Mouse (Mus musculus) kidney, adult 18-20 months (tissue): ENCODE results near the gene Trim40.
"Not testable (repeated sequence)": the region's sequence is repeated elsewhere in the genome, so short reads cannot be mapped to it uniquely, and the experiment has no call there.

Experiments used
- DNase-seq: peaks from one replicate; pipeline ENCODE4 v3.0.0; 2021

Trim40 gene

DNA sequence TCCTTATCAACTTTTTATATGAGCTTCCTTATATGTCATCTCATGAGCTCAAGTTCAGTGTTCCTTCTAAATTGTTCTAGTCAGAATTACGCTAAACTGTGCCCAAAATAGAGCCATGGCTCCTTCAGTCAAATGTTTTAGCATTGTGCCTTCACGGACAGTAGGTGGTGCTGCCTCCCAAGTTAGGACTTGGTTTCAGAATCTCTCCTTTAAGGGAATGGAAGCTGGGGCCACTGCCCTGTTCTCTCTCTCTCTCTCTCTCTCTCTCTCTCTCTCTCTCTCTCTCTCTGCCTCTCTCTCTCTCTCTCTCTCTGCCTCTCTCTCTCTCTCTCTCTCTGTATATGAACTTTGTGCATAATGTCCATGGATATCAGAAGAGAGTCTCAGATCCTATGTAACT lies 2.4 kb upstream of the Trim40 start:
- peak; percentile 11 for DNase-seq

DNA sequence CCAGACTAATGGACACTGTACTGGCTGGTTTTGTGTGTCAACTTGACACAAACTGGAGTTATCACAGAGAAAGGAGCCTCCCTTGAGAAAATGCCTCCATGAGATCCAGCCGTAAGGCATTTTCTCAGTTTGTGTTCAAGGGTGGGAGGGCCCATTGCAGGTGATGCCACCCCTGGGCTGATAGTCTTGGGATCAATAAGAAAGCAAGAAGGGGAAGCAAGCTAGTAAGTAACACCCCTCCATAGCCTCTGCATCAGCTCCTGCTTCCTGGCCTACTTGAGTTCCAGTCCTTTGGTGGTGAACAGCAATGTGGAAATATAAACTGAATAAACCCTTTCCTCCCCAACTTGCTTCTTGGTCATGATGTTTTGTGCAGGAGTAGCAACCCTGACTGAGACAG lies 1.6 kb upstream of the Trim40 start:
- DNase-seq, result not testable (repeated sequence)

DNA sequence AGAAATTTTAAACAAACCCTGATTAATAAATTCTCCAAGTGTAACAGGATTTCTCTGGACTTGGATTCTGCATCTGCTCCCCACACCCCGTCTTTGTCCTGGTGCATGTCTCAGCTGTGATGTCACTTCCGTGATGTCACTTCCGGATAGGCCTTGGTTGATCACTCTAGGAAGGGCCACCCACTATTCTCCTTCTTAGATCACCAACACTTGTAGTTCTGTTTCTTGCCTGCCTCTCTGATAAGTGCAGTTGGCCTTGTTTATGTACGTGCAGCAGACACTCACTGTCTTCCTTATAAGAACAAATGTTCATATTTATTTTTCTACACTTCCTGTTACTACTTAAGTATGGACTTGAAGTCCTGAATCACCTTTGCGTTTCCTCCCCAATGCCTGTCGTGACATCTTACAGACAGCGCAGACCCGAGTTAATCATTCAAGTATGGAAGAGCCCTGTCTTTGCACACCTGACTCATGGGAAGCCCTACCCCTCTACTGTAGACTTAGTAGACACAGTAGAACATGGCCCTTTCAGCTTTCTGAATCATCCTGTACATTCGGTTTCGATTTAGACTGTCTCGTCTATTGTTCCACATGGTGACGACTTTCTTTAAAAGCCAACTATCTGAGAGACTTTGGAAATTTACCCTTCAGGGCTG lies 4.7 kb downstream of the Trim40 start:
- no peak for DNase-seq

DNA sequence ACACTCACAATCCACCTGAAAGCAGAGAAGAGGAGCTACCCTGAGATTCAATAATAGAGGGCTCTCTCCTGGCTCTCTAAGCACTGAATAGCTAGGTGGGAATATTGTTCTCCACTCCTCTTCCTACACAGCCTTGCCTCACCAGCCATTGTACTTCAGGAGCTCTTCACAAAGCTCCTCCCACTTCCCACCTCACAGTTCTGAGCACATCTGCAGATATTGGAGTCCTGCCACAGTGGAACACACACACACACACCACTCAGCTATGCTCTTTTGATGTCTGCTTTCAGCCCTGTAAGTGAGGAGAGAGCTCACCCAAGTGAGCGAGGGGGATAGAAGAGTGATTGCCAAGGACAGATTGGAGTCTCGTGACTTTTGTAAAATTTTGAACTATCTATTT lies 6.6 kb downstream of the Trim40 start:
- no peak for DNase-seq

DNA sequence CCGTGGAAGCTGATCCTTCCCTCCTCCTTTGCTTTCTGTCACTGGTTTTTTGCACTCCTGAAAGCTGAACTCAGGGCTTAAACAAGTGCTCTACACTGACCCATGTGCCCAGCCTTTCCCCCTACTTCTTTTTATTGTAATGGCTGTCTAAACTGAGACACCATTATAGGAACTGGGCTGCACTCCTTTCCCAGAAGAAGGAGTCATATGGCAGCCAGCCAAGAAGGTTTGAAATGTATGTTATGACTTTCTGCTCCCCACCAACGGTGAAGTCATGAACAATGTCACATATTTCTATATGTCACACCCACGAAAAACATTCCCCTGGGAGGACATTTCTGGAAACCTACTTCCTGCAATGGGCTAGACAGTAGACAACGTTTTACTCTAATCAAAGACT lies 15.3 kb downstream of the Trim40 start:
- DNase-seq, result no peak

DNA sequence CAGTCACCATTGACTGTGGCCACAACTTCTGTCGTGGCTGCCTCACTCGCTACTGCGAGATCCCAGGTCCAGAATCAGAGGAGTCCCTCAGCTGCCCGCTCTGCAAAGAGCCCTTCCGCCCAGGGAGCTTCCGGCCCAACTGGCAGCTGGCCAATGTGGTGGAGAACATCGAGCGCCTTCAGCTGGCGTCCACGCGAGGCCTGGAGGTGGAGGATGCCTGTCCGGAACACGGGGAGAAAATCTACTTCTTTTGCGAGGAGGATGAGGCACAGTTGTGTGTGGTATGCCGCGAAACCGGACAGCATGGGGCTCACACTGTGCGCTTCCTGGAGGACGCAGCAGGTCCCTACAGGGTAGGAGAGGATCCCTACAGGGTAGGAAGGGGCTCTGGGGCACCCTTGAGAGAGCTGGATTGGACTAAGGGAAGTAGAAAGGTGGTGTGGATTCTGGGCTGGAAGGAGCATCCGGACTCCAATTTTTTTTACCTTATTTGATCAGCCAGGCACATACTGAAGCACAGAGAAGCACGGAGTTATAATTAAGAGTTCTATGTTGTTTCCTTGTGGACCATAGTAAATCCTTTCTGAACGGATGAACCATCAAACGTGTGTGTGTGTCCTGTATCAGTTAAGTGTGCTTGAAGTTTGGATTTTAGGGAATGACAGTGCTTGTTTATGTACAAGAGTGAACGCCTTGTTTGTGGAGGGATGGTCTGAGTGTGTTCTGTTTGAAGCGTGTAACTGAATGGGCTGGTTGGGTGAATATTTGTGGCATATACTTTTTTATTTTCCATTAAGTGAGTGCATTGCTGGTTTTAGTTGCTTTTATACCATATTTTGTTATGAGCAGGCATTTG lies 19.7 kb downstream of the Trim40 start:
- no peak for DNase-seq

DNA sequence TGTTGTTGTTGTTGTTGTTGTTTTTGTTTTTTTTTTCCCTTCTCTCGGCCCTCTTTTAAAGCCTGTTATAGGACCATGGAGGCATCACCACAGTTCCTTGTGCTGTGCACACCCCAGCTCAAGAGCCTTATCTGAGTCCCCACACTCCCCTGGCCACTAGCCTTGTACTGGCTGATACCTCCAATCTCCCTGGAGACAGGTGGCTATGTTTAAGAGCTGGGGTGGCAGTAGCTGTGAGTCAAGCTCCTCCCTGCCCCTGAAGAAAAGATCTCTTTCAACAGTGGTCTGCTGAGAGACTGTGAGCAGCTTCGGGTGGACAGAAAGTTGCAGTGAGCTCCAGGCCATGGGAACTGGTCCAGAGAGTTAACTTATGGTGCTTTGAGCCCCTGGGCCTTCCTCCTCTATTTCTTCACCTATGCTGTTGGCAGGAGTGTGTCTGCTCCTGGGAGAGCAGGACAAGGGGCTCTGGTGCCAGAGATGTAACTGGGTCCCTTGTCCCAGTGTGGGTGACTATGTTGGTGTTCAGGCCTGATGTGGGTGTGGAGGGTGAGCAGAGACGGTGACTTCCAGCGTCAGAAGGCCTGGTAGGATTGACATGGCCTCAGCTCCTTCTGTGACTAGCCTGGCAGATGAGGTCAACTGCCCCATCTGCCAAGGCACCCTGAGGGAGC lies 20.5 kb downstream of the Trim40 start, which contains the start of gene Trim10:
Gene Trim10 (plus strand): TSS at position 291 of the 671 bp plus-strand sequence.
- DNase-seq, result no peak

DNA sequence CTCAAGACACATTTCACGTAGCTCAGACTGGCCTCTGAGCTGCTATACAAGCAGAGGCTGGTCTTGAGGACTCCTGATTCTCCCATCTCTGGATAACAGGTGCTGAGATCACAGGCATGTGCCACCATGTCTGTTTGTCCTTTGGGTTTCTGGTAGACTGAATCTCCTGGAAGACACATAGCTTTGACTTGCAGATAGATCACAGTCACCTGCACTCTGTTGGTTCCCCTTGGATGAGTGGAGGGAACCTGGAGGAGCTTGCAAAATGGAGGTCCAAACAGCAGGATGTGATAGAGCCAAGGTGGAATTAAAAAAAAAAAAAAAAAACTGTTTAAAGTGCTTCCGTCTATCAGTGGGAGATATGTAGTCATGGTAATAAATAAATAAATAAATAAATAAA lies 21.1 kb downstream of the Trim40 start:
- no peak for DNase-seq

DNA sequence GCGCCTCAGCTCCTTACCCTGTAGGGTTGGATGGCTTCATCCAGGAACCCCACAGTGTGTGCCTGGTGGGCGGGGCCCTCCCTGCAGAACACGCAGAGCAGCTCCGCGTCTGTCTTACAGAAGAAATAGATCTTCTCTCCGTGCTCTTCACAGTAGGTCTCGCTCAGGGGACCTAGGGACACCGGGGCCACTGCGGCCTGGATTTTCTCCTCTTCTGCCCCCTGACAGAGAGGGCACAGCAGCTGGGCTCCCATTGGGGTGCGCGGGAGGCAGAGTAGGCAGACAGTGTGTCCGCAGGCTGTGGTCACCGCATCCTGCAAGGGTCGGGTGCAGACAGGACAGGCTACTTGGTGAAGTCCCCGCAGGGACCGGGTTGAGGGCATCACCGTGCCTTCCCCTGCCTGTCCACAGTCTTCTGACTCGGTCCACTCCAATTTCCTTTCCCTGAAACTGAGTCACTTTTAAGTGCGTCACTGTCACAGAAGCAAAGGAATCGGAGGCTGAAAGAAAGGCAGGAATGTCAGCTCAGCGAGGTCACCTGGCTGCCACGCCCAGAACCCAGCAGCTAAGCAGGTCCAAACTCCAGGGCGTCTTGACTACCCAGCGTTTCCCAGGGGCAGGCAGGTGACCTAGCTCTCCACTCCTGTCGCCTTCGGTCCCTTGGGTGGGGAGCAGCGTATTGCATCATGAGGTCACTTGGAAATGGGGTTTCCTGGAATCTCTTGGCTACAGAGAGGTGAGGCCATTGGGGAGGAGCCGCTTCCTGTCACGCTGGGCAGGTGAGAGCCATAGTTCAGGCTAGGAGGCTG lies 23.0 kb downstream of the Trim40 start, which contains the start of gene Trim15:
Gene Trim15 (minus strand): TSS at position 492 of the 809 bp plus-strand sequence.
- peak; percentile 39 for DNase-seq

DNA sequence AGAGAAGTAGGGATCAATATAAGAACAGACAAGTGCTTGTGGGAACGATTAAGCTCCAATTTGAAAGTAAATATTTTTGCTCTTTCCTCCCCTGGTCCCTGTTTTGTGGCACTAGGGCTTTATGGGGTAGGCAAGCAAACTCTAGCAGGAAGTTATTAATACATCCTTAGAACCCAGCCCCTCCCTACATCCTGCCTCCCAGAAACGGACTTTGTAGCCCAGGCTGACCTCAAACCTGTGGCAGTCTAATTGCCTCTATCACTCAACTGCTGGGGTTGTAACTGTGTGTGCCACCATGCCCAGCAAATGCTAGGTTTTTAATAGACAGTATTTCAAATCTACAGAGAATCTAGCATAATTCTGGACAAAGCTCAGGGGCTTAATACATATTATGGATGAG lies 28.2 kb downstream of the Trim40 start:
- DNase-seq, result no peak

DNA sequence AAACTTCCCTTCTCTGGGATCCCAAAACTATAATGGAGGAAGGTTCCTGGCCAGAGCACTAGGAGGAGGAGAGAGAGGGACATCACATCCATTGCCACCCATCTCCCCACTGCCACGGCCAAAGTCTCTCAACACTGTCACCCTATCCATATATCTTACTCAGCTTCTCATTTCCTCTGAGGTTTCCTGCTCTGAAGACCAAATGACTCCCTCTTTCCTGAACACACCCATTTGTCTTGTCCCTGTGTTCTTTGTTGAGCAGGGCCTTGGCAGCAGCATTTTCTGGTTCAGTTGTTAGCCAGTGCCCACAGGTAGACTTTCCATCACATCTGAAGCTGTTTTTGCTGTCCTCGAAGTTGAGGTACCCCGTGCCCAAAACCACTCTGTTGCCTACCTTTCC lies 31.7 kb downstream of the Trim40 start:
- no peak for DNase-seq

DNA sequence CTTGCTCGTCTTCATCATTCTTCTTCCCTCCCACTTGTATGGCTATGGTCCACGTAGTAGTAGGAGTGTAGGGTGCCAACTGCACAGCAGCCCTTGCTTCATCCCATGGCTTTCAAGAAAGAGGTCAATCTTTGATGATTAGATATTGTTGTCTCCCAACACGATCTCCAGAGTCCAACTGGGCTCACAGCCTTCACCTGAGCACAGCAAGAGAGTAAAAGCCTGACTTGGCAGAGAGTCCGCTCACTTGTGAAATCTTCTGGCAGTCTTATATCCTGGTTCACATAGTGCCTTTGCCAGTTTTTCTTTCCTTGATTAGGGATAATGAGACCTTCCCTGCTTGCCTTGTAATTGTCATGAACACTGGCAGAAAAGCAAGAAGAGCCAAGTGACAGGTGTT lies 33.7 kb downstream of the Trim40 start:
- no peak for DNase-seq

DNA sequence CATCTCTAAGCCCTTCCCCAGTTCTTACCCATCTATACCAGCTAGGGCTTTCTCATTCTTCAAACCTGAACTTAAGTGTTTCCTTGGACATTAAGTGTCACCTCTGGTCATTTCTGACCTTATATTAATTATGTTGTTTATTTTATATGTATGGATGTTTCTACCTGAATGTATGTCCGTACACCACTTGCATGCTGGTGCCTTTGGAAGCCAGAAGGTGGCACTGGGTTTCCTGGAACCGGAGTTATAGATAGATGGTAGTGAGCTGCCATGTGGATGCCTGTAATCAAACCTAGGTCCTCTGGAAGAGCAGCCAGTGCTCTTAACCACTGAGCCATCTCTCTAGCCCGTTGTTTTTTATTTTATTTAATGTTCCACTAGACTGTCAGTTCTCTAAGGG lies 34.4 kb downstream of the Trim40 start:
- no peak for DNase-seq

DNA sequence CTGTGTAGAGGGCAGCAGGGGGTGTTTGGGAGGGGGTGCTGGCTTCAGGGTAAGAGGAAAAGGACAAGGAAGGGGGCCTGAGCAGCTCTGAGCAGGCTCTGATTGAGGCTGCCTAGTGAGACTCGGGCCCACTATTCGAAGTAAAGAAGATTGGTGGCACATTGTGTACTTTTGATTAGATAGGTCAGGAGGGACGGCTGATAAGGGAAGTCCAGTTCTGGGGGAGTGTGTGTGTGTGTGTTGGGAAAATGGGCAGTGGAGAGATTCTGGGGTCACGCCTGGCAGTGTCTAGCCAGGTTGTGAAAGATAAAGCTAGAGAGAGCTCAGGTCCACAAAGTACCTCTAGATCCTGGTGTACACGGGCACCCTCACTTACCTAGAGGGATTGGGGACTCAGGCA lies 38.3 kb downstream of the Trim40 start:
- no peak for DNase-seq

DNA sequence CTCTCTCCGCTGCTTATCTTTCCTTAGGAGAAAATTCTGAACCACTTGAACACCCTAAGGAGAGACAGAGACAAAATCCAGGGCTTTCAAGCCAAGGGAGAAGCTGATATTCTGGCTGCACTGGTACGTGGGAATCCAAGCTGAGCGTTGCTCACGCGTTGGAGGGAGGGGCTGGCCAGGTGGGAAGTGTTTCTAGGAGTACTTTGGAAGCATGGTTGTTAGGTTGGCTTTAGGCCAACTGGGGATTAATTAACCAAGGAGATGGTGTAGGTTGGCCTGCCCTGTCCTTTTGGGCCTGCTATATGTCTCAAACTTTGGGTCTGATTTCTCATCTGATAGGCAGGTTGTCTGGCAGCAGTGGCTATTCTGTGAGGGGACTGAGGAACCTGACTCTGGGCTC lies 38.7 kb downstream of the Trim40 start:
- no peak for DNase-seq

DNA sequence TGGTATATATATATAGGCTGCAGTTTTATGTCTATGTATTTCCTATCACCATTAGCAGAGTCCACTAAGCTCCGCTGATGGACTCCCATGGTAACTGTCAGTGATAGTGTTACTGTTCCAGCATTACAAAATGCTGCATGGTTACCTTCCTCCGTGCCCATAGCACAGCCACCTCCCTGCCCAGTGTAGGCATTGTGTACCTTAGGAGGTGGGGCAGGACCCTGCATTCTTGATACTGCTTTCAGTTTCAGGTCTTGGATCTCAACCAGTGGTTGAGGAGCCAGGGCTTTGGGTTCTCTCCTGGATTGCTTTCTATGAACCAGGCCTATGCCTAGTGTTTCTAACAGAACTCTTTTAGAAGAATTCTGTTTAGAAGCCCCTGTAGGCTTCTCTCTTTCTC lies 39.9 kb downstream of the Trim40 start:
- no peak for DNase-seq

DNA sequence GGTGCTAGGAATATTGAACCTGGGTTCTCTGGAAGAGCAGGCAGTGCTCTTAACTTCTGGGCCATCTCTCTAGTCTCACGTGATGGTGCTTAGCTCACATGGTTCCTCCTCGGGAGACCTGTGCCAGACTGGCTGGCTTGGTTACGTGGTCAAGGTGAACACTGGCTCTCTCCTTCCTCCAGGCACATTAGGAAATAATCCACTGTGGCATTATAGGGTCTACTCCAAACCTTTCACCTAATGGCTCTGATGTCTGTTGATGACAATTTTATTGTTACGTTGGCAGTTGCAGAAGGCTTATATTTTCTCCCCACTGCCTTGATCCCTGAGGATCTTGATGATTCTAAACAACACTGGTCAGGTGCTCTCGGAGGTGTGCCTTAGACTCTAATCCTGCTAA lies 41.0 kb downstream of the Trim40 start:
- no peak for DNase-seq

DNA sequence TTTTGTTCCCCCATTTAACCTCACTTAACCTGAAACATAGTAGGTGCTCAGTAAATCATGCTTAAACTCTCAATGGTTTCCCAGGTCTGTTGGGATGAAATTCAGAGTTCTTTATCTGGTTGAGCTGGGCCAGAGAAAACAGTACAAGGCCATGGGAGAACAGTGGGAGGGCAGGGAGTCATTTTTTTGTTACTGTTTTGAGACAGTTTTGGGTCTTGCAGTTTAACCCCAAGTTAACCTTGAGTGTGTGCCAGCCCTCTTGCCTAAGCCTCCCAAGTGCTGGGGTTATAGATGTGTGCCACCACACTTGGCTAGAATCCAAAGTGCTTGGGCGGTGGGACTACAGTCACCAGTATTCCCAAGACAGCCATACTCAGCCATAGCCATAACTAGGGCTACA lies 45.2 kb downstream of the Trim40 start:
- no peak for DNase-seq

DNA sequence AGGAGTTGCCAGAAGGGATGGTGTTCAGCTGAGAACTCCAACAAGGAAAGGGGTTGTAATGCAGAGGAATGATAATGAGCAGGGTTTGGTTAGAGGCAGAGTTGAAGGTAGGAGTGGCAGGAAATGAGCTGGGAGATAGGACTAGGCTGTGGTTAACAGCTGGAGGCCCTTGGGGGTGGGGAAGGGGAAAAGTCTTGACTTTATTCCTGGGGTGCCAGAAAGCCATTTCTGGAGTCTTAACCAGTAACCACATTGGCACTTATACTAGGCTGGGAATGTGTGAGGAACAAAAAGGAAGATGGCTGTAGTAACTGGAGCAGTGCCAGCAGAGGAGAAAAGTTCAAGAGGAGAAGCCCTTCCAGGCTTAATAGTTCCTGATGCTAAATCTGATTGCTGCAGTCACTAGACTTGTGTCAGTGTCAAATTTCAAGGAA lies 45.6 kb downstream of the Trim40 start:
- no peak for DNase-seq

DNA sequence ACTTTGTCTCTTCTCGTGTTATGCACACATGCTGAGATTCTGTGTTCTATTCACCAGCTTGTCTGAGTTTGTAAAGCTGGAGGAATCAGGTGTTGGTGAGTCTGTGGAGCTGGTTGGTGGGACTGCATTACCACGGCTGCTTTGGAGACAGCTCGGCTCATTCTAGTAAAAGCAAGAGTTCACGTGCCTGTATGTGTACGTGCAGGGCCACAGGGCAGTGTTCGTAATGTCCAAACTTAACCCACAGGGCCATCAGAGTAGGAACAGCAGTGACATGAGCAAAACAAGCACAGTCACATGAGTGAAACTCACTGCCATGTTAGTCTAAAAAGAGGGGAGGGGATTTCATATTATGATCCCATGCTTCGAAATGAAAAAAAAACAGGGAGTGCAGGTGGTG lies 46.2 kb downstream of the Trim40 start:
- no peak for DNase-seq

DNA sequence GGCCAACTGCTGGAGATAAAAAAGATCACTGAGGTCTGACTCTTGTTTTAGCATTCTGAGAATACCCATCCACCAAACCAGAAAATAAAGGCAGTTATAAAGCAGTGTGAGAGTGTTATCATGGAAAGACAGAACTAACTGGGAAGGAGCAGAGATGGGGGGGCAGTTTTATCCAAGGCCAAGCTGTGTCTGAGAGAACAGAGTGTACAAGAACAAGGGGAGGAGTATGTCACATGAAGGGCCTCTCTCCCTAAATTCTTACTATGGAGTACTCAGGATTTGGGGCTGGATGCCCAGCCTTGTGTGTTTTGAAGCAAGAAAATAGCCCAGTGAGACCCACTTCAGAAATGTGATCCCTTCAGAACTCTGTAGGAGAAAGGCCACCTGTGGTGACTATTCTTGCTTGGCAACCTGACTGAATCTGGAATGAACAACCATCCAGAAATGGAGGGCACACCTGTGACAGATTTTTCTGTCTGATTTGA lies 48.9 kb downstream of the Trim40 start:
- DNase-seq, result no peak

DNA sequence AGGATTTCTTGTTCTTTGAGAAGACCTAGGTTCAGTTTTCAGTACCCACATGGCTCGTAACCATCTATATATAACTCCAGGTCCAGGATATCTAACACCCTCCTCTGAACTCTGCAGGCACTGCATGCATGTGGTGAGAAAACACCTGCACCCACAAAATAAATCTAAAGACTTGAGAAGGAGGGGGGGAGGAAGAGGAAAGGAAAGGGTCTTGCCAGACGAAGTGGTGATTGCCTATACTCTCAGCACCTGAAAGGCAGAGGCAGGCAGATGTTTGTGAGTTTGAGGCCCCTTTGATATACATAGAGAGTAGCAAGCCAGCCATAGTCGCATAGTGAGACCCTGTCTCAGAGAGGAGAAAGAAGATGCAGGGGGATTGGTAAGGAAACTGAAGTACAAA lies 50.0 kb downstream of the Trim40 start:
- no peak for DNase-seq

DNA sequence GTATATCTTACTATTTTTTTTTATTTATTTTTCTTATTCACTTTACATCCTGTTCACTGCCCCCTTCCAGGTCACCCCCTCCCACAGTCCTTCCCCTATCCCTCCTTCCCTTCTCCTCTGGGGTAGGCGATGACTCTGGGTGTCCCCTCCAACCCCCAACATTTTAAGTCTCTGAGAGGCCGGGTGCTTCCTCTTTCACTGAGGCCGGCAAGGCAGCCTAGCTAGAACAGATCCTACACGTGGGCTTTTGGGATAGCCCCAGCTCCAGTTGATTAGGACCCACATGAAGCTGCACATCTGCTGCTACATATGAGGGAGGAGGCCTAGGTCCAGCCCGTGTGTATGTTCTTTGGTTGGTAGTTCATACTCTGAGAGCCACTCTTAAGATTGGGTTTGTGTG lies 50.9 kb downstream of the Trim40 start:
- DNase-seq, result no peak
